Mouse (Mus musculus) neural tube, embryonic 13.5 days (tissue): ENCODE measurements around the gene Ankrd65. TPM values are rescaled to one million over a fixed set of nuclear protein-coding genes. Genes with fewer than 3 reads are reported as not detected.

Experiments
- ATAC-seq: fragments of 200-750 bp; cut with Nextera tagmentation; 2 replicates; pipeline ENCODE4 v1.8.0; 2017; ENCODE audit warnings: low read depth, mild to moderate bottlenecking, moderate TSS enrichment, moderate library complexity
- H3K27ac ChIP-seq: fragments of 300-500 bp; sonication (generic); replicated peaks from 2 replicates; pipeline ENCODE4 v1.5.1; 2015; ENCODE audit warnings: moderate library complexity, mild to moderate bottlenecking, inconsistent platforms
- H3K27me3 ChIP-seq: fragments of 300-500 bp; sonication (generic); 2 replicates; pipeline ENCODE4 v1.6.1; 2015; ENCODE audit warnings: mild to moderate bottlenecking, inconsistent platforms
- H3K36me3 ChIP-seq: fragments of 300-500 bp; sonication (generic); 2 replicates; pipeline ENCODE4 v1.6.1; 2015; ENCODE audit warnings: mild to moderate bottlenecking, inconsistent platforms
- H3K4me1 ChIP-seq: fragments of 300-500 bp; sonication (generic); replicated peaks from 2 replicates; pipeline ENCODE4 v1.6.1; 2015; ENCODE audit warnings: inconsistent platforms
- H3K4me2 ChIP-seq: fragments of 300-500 bp; sonication (generic); 2 replicates; pipeline ENCODE4 v1.6.1; 2015; ENCODE audit warnings: inconsistent platforms, mild to moderate bottlenecking, moderate library complexity
- H3K4me3 ChIP-seq: fragments of 300-500 bp; sonication (generic); 2 replicates; pipeline ENCODE4 v1.5.1; 2015; ENCODE audit warnings: mild to moderate bottlenecking, inconsistent platforms
- H3K9ac ChIP-seq: fragments of 300-500 bp; sonication (generic); 2 replicates; pipeline ENCODE4 v1.6.1; 2015; ENCODE audit warnings: moderate library complexity, mild to moderate bottlenecking, inconsistent platforms
- H3K9me3 ChIP-seq: fragments of 300-500 bp; sonication (generic); 2 replicates; pipeline ENCODE4 v1.6.1; 2016; ENCODE audit warnings: inconsistent platforms
- WGBS: fragments of 180-500 bp; shearing (Covaris S2); methylation state at CpG from one replicate; pipeline ENCODE4 v1.1.7; 2015; 5-methylcytosine and 5-hydroxymethylcytosine counted together
- polyA plus RNA-seq: library from polyadenylated mRNA; unstranded; fragments of >200 nt; fragmentation: Nextera tagmentation; extraction: Ambion mirVana; gene quantifications from 2 replicates; pipeline ENCODE4 v1.2.1, GENCODE M21; 2015

The Ankrd65 gene
- polyA plus RNA-seq, 1 experiment from 2014 or later: not detected

GRCm38 (mm10) chr4:155762357-155762756 is 27.9 kb upstream of the Ankrd65 start:
- Histone ChIP-seq H3K9ac (no peak overlapping the region), H3K4me1 (peaks cover 31% of the 10 kb centered on the region), H3K4me3 (no peak overlapping the region), H3K27me3 (no peaks in the 10 kb centered on the region), H3K27ac (no peak overlapping the region), H3K9me3 (no peaks in the 10 kb centered on the region), H3K36me3 (peaks cover 4% of the 10 kb centered on the region; the same call in 1 of the 2 replicates), H3K4me2 (no peak overlapping the region)
- 92% methylated on average over 3 of the region's 3 CpGs for WGBS
- no peak for ATAC-seq

- H3K9ac ChIP-seq: peak overlapping the region; percentile 81
- peak overlapping the region; percentile 46 for H3K4me3 ChIP-seq
- ATAC-seq: peak; percentile 2; the same call in 1 of the 2 replicates
- H3K36me3 ChIP-seq: no peaks in the 10 kb centered on the region
- H3K4me2 ChIP-seq: peak overlapping the region; percentile 66
- 69% methylated on average over 5 of the region's 5 CpGs for WGBS
- peak overlapping the region; percentile 49 for H3K27ac ChIP-seq
- H3K9me3 ChIP-seq: no peaks in the 10 kb centered on the region
- peaks cover 27% of the 10 kb centered on the region for H3K4me1 ChIP-seq
- H3K27me3 ChIP-seq: peaks cover 24% of the 10 kb centered on the region
These were observed 20.8 kb upstream of the Ankrd65 start for GRCm38 (mm10) chr4:155769496-155769879.

- Histone ChIP-seq H3K27ac (peak overlapping the region; percentile 49), H3K9me3 (no peaks in the 10 kb centered on the region), H3K9ac (peak overlapping the region; percentile 81), H3K36me3 (no peaks in the 10 kb centered on the region), H3K4me3 (peak overlapping the region; percentile 46), H3K4me1 (peaks cover 33% of the 10 kb centered on the region), H3K27me3 (peaks cover 25% of the 10 kb centered on the region), H3K4me2 (peak overlapping the region; percentile 66)
- peak; percentile 78 for ATAC-seq
- WGBS: under 1% methylated on average over 36 of the region's 39 CpGs
These were observed 20.2 kb upstream of the Ankrd65 start for GRCm38 (mm10) chr4:155769880-155770512.

GRCm38 (mm10) chr4:155770626-155771025 is 19.6 kb upstream of the Ankrd65 start:
- ATAC-seq: no peak
- Histone ChIP-seq H3K27me3 (peaks cover 31% of the 10 kb centered on the region), H3K4me2 (peak overlapping the region; percentile 66), H3K4me1 (peaks cover 39% of the 10 kb centered on the region), H3K9me3 (no peaks in the 10 kb centered on the region), H3K4me3 (peak overlapping the region; percentile 46), H3K27ac (no peak overlapping the region), H3K36me3 (no peaks in the 10 kb centered on the region), H3K9ac (peak overlapping the region; percentile 81)
- 43% methylated on average over 23 of the region's 24 CpGs for WGBS

- H3K36me3 ChIP-seq: no peaks in the 10 kb centered on the region
- peaks cover 35% of the 10 kb centered on the region for H3K27me3 ChIP-seq
- H3K9ac ChIP-seq: no peak overlapping the region
- H3K4me2 ChIP-seq: peak overlapping the region; percentile 66
- H3K27ac ChIP-seq: no peak overlapping the region
- H3K4me1 ChIP-seq: peaks cover 42% of the 10 kb centered on the region
- 82% methylated on average over 2 of the region's 2 CpGs for WGBS
- ATAC-seq: no peak
- no peak overlapping the region for H3K4me3 ChIP-seq
- no peaks in the 10 kb centered on the region for H3K9me3 ChIP-seq
These were observed 18.5 kb upstream of the Ankrd65 start for GRCm38 (mm10) chr4:155771706-155772105.

- WGBS: 87% methylated on average over 13 of the region's 13 CpGs
- no peaks in the 10 kb centered on the region for H3K9me3 ChIP-seq
- no peak overlapping the region for H3K9ac ChIP-seq
These were observed 17.5 kb upstream of the Ankrd65 start for GRCm38 (mm10) chr4:155772786-155773185.

GRCm38 (mm10) chr4:155773335-155774078 is 16.7 kb upstream of the Ankrd65 start:
- Histone ChIP-seq H3K9ac (peak overlapping the region; percentile 69), H3K36me3 (no peaks in the 10 kb centered on the region), H3K4me2 (peak overlapping the region; percentile 66), H3K4me3 (peak overlapping the region; percentile 42), H3K27me3 (peaks cover 35% of the 10 kb centered on the region), H3K27ac (peak overlapping the region; percentile 75; the same call in 1 of the 2 replicates), H3K4me1 (peaks cover 42% of the 10 kb centered on the region), H3K9me3 (no peaks in the 10 kb centered on the region)
- no peak for ATAC-seq
- WGBS: 40% methylated on average over 5 of the region's 5 CpGs

More at GRCm38 (mm10) chr4:155772786-155773185, 17.5 kb upstream of the Ankrd65 start:
- Histone ChIP-seq H3K4me3 (0 out of 2 replicates have a peak overlapping the region, but pooled peaks have one; percentile 42), H3K4me1 (peaks cover 42% of the 10 kb centered on the region), H3K27me3 (peaks cover 35% of the 10 kb centered on the region), H3K27ac (no peak overlapping the region), H3K4me2 (peak overlapping the region; percentile 66), H3K36me3 (no peaks in the 10 kb centered on the region)
- ATAC-seq: no peak

GRCm38 (mm10) chr4:155774280-155774754 is 15.9 kb upstream of the Ankrd65 start, which contains the start of gene Vwa1:
Vwa1 (minus strand) TSS chr4:155774698.
- peak within 1 kb of the TSS; percentile 69 for H3K9ac ChIP-seq
- ATAC-seq: peak; percentile 72
- peak within 1 kb of the TSS; percentile 75 for H3K27ac ChIP-seq
- 2% methylated on average over 35 of the region's 35 CpGs for WGBS
- peak within 1 kb of the TSS; percentile 42 for H3K4me3 ChIP-seq
- peaks cover 42% of the 10 kb centered on the region for H3K4me1 ChIP-seq
- peak within 1 kb of the TSS; percentile 66 for H3K4me2 ChIP-seq
- no peaks in the 10 kb centered on the region for H3K9me3 ChIP-seq
- H3K27me3 ChIP-seq: peaks cover 35% of the 10 kb centered on the region
- no peaks in the 10 kb centered on the region for H3K36me3 ChIP-seq

- 59% methylated on average over 9 of the region's 9 CpGs for WGBS
- Histone ChIP-seq H3K27ac (peak overlapping the region; percentile 75), H3K4me1 (peaks cover 36% of the 10 kb centered on the region), H3K9me3 (no peaks in the 10 kb centered on the region), H3K9ac (peak overlapping the region; percentile 69), H3K27me3 (peaks cover 35% of the 10 kb centered on the region), H3K4me2 (peak overlapping the region; percentile 66), H3K4me3 (peak overlapping the region; percentile 42), H3K36me3 (no peaks in the 10 kb centered on the region)
- ATAC-seq: no peak
These were observed 15.1 kb upstream of the Ankrd65 start for GRCm38 (mm10) chr4:155774971-155775740.

- Histone ChIP-seq H3K36me3 (no peaks in the 10 kb centered on the region), H3K4me1 (peaks cover 30% of the 10 kb centered on the region), H3K4me3 (no peak overlapping the region), H3K9ac (no peak overlapping the region), H3K4me2 (no peak overlapping the region), H3K27ac (peak overlapping the region; percentile 75; the same call in 1 of the 2 replicates), H3K27me3 (peaks cover 35% of the 10 kb centered on the region), H3K9me3 (no peaks in the 10 kb centered on the region)
- ATAC-seq: no peak
- 82% methylated on average over 3 of the region's 3 CpGs for WGBS
These were observed 14.4 kb upstream of the Ankrd65 start for GRCm38 (mm10) chr4:155775855-155776254.

GRCm38 (mm10) chr4:155776704-155777335 is 13.4 kb upstream of the Ankrd65 start:
- H3K4me1 ChIP-seq: peaks cover 28% of the 10 kb centered on the region
- 35% methylated on average over 2 of the region's 2 CpGs for WGBS
- H3K9ac ChIP-seq: no peak overlapping the region
- no peak overlapping the region for H3K27ac ChIP-seq
- no peak for ATAC-seq
- H3K4me2 ChIP-seq: no peak overlapping the region
- peaks cover 32% of the 10 kb centered on the region for H3K27me3 ChIP-seq
- H3K9me3 ChIP-seq: no peaks in the 10 kb centered on the region
- no peaks in the 10 kb centered on the region for H3K36me3 ChIP-seq
- H3K4me3 ChIP-seq: no peak overlapping the region
